Mouse (Mus musculus): ENCODE measurements around the gene Zfp653.
A peak's percentile ranks its signal among the peaks of the same experiment; 100 is the strongest.

Zfp653 gene

DNA sequence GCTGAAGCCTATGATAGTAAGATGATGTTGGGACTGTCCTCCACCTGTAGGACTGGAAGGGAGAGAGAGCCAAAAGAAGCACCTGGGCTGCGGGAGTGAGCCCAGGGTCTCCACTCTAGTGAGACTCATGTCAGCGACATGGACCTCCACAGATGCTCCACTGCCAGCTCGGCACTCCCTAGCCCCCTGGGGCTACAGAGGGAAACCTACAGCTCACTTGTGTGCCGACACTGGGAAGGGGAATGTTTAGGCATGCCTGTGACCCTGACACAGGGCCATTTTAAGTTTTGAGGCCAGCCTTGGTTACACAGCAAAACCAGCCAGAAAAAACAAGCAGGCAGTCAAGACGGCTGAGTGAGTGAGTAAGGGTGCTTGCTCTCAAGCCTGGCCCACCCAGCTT is 4.0 kb downstream of the Zfp653 start:
- DNase-seq, result no peak

DNA sequence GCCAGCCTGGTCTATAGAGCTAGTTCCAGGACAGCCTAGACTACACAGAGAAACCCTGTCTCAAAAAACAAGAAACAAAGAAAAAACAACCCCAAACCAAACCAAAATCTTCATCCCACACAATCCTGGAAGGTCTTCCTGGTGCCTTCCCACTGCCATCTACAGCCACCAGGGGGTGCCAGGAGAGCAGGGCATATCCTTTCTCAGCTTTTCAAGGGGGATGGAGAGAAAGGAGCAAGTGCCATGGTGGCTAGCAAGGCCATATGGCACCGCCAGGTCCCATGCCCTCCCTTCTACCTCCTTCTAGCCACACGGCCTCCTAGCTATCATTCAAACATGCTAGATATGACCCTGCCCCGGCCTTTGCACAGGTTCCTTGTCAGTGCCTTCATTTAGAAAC is 4.7 kb downstream of the Zfp653 start:
- peak; percentile 69 for DNase-seq

DNA sequence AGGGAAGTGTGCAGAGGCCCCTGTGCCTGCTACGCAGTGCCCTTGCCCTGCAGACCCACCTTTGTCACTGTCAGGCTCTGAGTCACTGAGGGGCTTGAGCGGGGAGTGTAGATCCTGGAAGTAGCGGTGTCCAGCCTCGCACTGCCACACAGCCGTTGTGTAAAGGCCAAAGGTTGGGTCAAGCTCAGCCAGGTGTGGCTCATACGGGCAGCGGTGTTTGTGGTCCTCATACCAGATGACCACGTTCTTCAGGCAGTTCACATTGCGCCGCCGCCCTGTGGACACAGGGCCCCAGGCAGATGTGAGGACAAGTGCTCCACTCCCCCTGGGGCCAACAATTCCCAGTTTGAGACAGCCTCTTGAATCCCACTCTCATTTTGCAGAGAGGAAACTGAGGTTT is 5.5 kb downstream of the Zfp653 start:
- DNase-seq, result no peak

DNA sequence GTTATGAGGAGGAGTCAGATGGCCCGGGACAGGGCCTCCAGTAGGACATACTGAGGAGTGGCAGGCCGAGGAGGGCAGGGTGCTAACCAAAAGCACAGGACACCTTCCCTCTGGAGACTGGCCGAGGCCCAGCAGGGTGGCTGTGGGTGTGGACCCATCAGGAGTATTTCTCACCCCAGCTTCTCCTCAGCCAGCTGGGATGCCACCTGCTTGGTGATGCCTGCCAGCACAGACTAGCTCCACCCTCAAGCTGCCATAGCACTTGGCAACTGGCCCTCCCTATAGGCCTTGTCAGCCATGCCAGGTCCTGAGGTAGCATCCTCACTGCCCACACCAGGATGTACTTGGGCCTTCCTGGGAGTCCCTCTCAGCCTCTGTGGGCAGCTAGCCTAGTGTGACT is 6.8 kb downstream of the Zfp653 start:
- no peak for DNase-seq

DNA sequence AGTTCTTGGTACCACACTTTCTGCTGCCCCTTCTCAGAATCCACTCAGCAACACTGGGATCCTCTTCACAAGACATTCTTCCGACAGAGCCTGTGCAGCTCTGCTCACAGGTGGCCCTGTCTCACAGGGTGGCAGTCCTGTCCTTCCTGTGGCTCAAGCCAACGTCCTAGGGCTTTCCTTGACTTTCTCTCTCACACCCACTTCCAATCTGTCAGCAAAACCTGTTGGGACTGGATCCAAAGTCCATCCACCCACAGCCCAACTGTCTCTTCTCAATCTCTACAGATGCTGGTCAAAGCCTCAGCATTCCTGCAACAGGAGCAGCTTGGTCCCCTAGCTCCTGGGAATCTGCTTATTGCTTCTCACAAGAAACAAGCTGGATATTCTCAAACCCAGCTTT is 9.8 kb downstream of the Zfp653 start:
- DNase-seq, result no peak

DNA sequence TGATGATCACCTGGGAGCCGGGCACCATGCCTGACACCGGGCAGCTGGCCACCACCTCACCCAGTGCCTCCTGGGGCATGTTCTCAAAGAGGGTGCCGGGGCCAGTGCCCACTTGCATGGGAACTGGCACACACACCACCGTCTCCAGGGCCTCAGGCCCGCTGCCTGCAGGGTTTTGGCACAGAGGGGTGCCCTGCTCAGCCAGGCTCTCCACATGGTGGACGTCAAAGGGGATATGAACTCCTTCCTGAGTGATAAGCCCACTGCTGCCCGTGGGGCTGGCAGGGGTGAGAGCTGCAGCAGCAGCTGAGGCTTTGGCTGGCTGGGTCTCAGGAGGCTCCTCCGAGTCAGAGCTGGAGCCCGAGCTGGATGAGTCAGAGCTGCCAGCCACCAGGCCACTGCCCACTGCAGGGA is 13.2 kb downstream of the Zfp653 start:
- no peak for DNase-seq

DNA sequence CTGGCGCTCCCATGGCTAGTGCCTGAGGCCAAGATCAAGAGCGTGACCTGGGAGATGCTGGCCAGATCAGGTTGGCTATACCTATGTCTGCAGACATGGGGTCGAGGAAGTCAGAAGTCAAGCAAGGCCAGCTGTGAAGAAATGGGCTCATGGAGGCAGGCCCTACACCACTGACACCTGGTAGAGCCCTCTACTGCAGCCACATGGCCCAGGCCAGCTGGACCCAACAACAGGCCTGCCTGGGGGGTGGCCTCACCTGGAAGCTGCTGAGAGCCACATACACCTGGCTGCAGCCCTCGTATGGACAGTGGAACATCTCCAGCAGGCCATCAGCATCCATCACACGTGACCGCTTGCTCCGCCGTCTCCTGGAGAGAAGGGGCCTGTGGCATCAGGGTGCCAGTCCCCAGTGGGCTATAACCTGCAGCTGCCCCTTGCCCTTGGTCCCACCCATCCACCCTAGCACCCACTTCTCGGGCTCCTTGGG is 14.1 kb downstream of the Zfp653 start:
- DNase-seq, result no peak

DNA sequence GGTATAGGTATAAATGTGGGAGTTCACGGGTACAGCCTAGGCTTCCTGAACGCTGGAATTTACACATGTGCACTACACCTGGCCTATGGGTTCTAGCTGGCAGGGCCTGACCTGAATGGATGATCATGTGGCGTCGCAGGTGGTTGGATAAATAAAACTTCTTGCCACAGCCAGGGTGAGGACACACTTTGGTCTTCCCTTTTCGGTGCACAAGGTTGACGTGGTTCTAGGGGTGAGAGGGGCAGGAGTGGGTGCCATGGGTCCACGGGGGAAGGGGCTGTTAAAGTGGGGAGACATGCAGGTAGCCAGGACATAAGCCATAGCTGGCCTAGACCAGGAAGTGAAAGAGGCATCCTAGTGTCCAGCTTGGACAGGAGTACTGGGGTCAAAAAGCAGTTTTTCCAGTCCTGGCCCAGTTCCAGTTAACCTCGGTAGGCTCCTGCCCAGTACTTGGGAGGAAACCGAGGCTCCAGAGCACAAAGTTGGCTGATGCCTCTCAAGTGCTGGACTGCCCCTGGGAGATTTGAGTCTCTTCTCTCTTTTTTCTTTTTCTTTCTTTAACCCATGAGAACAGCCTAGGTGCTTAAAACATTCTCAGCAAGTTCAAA is 14.8 kb downstream of the Zfp653 start:
- DNase-seq, result no peak

DNA sequence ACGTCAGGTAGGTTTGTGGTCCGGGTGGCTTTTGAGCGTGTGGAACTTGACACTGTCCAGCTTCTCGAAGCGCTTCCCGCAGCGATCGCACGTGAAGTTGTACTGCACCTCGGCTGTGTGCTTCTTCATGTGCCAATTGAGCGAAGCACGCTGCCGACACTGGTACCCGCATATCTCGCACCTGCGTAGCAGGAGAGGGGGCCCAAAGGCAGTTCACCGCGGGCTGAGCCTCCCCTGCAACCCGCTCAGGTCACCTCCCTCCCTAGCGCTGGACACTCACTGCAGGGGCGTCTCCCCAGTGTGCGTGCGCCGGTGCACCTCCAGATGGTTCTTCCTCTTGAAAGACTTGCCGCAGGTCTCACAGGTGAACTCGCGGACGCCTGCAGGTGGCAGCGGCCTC is 15.5 kb downstream of the Zfp653 start:
- DNase-seq, result no peak

DNA sequence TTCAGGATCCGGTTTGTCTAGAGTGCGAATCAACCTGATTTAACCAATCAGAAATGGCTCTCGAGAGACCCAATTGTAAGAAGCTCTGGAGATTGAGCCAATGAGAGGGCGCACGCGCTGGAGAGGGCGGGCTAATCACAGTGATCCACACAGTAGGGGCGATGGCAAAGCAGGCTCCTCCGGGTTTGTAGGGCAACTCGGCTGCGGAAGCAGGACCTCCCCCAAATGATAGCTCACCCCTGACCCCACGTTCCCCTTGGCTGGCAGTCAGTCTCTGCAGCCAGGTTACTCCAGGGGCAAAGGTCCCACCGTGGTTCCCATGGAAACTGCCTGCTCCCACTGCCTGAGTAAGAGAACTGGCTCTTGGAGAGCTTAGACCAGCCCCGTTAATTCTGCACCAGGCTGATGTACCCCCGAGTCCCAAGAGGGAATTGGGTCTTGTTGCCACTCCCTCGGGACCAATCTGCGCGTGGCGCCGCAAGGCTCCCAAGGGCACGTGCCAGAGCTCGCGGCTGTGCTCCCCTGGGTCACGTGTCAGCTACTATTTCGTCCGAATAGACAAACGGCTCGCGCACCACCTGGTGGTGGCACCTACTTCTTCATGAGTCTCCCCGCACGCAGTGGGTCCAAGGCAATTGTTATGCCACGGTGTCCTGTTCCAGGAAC is 16.6 kb downstream of the Zfp653 start:
- DNase-seq, result peak; percentile 87

DNA sequence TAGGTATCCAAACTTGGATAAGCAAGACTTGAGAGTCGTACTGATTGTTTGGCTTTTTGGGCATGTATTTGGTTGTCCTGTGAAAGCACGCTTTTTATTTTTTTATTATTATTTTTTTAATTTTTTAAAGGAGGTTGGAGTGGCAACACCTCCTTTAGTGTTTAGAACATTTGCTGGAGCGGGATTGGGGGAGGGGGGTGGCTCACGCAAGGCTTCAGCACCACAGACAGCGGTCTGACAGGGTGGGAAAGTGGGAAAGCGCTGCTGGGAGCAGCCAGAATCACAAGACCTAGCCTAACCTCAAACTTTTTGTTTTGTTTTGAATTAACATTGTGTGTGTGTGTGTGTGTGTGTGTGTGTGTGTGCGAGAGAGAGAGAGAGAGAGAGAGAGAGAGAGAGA is 17.5 kb downstream of the Zfp653 start:
- DNase-seq, result no peak

DNA sequence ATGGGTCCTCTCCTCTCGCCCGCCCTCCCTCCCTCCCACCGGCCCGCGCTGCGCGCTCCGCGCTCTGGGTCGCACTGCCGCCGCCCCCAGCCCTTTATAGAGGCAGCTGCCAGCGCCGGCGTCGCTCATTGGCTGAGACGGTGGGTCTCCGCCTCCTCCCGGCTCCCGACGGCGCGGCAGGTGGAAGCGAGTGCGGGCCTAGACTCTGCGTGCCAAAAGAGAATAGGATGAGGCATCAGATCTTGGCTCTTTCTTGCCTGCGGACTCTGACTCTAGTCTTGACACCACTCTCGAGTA is 19.3 kb downstream of the Zfp653 start, which contains the start of gene Elavl3:
Elavl3 (minus strand) TSS at position 66 of the 297 bp plus-strand sequence.
- peak; percentile 85 for DNase-seq

DNA sequence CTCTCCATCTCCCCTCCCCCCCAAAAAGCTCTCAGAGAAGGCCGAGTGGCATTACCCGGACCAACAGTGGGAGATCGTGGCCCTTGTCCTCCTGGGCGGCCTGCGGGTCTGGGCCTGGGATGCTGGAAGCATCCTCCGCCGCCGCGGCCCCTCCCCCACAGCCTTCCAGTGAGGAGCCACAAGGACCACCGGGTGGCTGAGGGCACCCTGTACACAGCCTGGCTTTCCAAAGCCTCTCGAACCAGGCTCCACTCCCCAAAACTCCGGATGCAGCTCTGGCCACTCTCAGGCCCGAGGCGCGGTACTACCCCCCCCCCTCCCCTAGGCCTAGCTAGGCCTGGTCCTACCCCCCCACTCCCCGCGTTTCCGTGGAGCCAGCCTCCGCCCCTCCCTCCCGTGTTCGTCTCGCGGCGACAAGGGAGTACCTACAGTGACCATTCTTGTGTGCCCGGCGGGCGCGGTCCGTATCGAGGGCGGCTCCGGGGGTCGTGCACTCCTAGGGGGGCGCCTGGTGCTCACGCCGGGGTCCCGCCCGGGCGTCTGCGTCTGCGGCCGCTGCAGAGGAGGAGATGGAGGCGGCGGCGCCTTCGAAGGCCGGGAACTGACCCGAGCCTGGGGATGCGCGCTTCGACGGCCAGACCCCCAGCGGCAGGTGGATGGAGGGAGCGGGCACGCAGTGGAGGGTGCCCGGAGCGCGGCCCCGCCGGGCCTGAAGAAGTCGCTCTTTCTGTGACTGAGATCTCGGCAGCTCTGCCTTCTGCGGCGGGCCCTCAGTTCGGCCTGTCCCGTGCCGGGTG is 19.8 kb downstream of the Zfp653 start:
- peak; percentile 57 for DNase-seq

DNA sequence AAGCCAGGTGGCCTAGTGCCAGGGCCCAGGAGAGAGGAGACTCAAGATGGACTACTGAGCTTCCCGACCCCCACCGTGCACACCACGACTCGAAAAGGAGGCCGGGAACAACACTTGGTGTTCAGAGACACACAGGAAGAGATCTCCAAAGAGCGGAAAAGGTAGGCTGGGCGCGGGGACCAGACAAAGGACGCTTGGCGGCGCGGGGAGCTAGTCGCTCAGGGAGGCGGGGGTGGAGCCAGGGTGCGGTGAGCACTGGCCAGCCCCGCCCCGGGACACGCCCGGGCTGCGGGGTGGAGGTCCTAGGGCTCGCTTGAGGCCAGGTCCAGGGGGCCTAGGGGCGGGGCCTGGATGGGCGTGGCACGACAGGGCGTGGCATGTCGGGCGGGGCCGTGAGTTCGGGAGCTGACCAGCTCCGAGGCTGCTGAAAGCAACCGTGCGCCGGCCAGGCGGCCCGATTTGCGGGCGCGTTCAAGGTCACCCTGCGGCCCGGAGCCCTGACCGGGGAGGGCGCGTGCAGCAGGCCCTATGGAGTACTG is 20.8 kb downstream of the Zfp653 start:
- DNase-seq, result peak; percentile 66

DNA sequence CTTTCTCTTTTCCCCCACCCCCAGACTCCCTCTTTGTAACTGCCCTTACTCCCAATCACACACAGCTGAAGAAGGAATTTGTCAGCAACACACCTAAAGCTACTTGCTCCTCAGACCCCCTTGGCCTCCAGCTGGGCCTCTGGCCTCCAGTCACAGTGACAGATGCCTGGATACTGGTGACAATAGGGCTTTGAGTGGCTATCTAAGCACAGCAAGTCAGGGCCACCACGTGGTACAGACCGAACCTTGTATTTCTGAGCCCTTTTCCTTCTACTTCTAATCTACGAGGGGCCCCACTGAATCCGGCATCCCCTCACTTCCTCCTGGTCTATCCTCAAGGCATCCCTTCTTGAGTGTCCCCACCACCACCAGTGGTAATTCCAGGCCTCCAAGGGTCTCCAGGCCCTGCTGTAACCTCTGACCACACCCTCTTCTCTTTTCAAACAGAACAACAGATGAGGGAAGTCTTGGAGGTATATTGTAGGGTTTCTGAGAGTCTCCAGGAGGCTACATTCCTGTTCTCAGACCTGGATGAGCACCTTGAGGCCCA is 21.4 kb downstream of the Zfp653 start:
- peak; percentile 54 for DNase-seq

DNA sequence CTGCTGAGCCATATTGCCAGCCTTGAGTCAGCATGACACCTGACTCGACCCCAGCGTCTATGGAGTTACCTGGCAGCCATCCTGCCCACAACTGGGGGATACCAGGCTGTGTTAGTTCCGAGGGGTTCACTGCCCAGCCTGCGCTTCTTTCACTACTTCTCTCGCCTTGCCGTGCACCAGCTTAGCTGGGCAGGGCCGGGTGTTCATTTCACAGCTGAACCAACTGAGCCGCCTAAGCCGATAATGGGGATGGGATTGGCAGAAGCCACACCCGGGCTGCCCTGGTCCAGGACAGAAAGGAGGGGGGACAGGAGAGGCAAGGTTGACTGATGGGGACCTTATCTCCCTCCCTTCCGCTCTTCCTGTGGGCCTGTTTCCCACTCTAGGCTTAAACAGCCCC is 21.9 kb downstream of the Zfp653 start:
- DNase-seq, result peak; percentile 74

DNA sequence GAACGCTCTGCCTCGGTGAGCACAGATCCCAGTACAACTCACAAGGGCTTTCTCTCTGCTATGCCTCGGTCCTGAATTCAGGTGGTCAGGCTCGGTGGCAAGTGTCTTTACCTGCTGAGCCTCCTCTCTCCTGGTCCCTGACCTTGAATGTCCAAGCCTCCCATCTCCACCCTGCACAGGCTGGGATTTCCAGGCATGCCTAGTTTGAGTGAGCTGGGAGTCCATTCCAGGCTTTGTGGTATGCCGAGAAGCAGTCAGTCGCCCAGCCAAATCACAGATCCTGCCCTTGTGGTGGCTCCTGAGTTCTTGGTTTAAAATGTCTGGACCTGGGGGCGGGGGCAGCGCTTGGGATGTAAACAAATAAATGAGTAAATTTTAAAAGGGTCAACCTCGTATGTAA is 23.8 kb downstream of the Zfp653 start:
- DNase-seq, result no peak

DNA sequence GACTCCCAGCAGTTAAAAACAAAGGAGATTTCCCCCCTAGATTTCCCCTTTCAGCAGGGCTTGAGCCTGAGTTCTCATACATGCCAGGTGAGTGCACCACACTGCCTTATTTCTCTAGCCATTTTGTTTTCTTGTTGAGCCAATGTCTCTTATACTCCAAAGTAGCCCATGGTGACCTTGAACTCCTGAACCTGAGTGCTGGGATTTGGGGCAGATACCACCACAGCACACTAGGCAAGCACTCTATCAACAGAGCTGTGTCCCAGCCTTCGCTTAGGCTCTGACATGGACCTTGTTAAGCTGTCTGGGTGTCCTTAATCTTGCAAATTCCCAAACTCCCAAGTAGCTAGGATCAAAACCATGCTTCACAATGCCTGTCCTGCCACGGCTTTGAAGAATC is 29.3 kb downstream of the Zfp653 start:
- DNase-seq, result no peak

DNA sequence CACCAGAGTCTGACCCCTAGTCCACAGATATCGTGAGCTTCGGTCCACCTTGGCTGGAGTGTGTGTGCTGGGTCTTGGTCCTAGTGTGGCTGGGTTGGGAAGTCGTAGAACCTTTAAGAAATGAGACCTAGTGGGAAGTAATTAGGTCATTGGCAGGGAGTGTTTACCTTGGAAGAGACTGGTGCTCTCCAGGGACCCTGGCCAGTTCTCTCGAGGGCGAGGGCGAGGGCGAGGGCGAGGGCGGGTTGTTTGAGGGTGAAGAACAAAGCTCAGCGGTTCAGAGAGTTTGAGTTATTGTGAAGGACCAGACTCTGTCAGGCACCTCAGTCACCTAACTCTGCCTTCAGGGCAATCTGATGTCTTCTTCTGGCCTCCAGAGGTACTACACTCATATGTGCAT is 33.4 kb downstream of the Zfp653 start:
- no peak for DNase-seq

DNA sequence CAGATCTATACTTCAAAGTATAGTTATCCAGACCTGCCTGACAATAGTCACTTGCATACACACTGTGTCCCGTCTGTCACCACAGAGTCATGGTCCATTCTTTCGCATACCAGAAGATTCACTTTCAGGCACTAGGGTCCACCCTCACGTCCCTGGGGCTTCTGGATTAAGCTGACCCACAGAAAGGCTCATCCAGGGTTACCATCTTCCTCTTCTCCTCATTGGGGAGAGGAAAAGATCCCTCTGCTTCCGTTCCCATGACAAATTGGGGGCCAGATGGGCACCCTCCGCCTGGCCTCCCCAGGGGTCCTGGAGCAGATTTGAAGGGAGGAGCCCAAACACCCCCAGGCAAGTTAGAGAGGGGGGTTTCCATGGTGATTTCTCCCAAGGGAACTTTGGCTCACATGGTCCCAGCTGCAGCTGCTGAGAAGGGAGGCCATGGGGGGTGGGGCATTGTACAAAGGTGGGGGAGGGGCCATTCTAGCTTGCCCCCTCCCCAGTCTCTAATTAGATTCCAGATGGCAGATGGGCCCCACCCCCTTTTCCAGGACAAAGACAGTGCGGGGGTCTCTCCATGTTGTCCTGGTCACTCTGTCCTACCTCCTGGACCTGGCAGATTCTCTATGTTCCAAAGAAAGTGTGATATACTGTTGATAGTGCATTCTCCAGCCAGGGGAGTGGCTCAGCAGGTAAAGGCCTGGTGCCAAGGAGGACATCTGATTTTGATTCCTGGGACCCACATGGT is 35.7 kb downstream of the Zfp653 start:
- peak; percentile 75 for DNase-seq

DNA sequence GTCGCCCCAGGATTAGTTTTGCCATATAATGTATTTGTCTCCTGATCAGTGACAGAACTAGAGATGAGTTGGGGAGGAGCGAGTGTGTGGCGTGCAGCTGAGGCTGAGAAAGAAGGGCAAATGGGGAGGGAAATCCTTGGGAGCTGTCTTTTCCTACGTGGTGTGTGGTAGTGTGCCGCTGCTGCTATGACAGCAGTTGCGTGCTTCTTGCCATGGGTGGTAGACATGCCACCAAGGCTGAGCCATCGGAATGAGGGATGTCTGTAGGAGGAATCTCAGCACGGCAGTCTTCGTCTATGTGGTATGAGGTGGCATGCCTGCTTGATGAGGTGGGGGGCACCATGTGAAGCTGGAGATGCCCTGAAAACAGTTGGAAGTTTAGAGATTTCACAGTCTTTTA is 40.8 kb downstream of the Zfp653 start:
- DNase-seq, result no peak

DNA sequence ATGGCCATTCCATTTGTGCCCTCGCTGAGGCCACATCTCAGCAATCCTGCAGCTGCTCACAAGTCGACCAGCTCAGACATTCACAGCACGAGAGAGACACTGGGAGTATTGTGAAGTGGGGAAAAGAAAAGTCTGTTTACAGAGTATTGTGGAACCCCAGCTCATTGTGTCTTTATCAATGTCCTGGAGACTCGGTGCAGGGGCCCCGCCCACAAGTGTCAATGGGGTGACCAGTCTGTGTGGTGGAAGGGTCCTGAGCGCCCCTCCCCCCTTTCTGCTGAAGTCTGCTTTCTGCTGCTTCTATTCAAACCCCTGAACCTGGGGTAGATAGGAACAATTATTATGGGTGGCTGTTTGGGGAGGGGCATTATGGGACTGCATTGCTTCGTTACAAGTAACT is 42.7 kb downstream of the Zfp653 start:
- DNase-seq, result no peak

DNA sequence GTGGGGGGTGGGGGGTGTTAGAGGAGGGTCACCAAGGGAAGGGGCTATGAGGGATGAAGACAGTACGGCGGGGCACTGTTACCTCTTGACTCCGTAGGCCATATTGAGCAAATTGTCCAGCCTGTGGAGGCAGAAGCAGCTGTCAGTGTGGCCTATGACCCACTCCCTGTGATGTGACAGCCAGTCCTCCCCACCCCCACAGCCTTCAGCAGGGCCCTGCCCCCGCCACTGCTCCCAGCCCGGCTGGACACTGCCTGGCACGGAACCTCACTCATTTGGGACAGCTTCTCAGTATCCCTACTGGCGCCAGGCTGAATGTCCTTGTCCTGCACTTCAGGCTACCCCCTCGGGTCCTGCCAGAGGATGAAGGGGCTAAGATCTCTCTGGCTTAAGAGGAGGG is 46.6 kb downstream of the Zfp653 start:
- peak; percentile 24 for DNase-seq
